Mouse (Mus musculus) G1E (cell line): ENCODE measurements around the gene Tm7sf3.

Experiments
- CTCF ChIP-seq: IDR thresholded peaks from 2 replicates; pipeline ENCODE4 v1.5.1; 2012; ENCODE audit warnings: low read depth, low read length, inconsistent platforms, mixed read lengths
- TAL1 ChIP-seq: conservative IDR thresholded peaks from 2 replicates; pipeline ENCODE4 v1.6.1; 2012; ENCODE audit warnings: low read depth, low read length, inconsistent platforms, mixed read lengths

DNA sequence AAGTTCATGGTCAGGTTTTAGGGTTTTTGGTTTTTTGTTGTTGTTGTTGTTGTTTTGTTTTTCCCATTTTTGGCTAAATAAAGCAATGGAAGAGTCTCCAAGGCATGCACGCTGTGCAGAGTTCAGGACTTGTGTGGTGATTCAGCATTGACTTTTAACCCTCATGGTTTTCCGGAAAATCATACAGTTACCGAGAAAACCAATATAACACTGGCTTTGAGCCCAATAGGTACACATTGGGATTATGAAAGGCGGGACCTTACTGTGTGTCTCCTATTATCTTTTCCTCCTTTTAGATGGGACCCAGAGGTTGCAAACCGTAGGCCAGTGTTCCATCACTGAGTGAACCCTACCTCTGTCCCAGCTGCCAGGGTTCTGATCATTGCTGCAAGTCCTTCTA, 22.3 kb upstream of the Tm7sf3 start:
- TF ChIP-seq CTCF (no peak), TAL1 (no peak)
